Mouse (Mus musculus): Measurements from ENCODE around the gene Chid1. TPM values are rescaled to one million over a fixed set of nuclear protein-coding genes. Genes with fewer than 3 reads are reported as not detected.
"Not testable (repeated sequence)": the region's sequence is repeated elsewhere in the genome, so short reads cannot be mapped to it uniquely, and the experiment has no call there.

Chid1 gene
- polyA plus RNA-seq, 1 experiment from 2014 or later = 25.2 TPM

DNA sequence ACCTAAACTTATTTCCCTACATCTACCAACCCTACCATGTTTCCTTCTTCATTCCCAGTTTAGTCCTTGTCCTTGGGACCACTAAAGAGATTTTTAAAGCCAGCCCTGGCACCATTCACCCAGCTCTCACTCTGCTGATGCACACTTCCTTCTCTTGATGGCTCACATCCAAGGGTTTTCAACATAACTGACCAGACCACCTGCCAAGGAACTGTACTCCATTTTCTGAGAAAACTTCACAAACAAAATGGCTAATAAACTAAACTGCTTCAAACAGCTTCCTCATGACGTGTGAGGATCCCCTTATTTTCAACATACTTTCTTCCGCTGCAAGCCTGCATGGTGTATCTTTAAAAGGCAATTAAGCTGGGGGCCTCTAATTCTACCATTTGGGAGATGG is 86.0 kb downstream of the Chid1 start:
- no peak for ATAC-seq (ENCODE audit: insufficient read depth)
- peaks cover 74% of the 10 kb centered on the region for H3K4me1 ChIP-seq (replicated peaks)
- H3K9ac ChIP-seq = no peak overlapping the region
- H3K36me3 ChIP-seq (replicated peaks) = peaks cover 38% of the 10 kb centered on the region
- no peaks in the 10 kb centered on the region for H3K9me3 ChIP-seq (replicated peaks)
- no peak overlapping the region for H3K4me2 ChIP-seq
- 0 out of 2 replicates have a peak overlapping the region, but pooled peaks have one; percentile 38 for H3K27ac ChIP-seq (replicated peaks)
- H3K27me3 ChIP-seq = no peaks in the 10 kb centered on the region
- 65% methylated on average over 2 of the region's 2 CpGs for WGBS (ENCODE audit: insufficient replicate concordance)
- H3K4me3 ChIP-seq (replicated peaks) = no peak overlapping the region

DNA sequence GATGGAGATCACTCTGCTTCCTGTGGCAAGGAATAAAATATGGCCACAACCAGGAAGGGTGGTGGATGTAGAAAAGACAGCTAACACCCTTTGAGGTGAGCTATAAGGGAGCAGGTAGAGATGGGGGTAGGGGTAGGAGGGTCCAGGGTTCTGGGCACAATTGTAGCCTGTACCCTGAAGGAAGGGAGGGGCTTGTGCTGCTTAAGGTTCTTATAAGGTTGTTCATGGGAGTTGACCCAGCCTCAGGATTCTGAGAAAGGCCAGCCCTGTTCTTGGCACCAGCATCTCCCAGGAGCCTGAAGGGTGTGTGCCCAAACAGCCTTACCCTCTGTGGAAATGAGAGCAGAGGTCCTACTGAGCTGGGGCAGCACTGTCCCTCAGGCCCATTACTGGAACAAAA is 87.7 kb downstream of the Chid1 start:
- Histone ChIP-seq H3K27me3 (no peaks in the 10 kb centered on the region), H3K4me1 (replicated peaks) (peaks cover 78% of the 10 kb centered on the region), H3K9ac (no peak overlapping the region), H3K36me3 (replicated peaks) (peaks cover 41% of the 10 kb centered on the region), H3K4me3 (replicated peaks) (no peak overlapping the region), H3K27ac (replicated peaks) (0 out of 2 replicates have a peak overlapping the region, but pooled peaks have one; percentile 29), H3K4me2 (no peak overlapping the region), H3K9me3 (replicated peaks) (no peaks in the 10 kb centered on the region)
- ATAC-seq (ENCODE audit: insufficient read depth) = no peak

- peak within 1 kb of the TSS; percentile 80 for H3K9ac ChIP-seq
- H3K4me1 ChIP-seq (replicated peaks) = peaks cover 82% of the 10 kb centered on the region
- peak; percentile 86 for ATAC-seq (ENCODE audit: insufficient read depth)
- no peaks in the 10 kb centered on the region for H3K27me3 ChIP-seq
- H3K4me3 ChIP-seq (replicated peaks) = peak within 1 kb of the TSS; percentile 77
- peak within 1 kb of the TSS; percentile 85 for H3K27ac ChIP-seq (replicated peaks)
- peak within 1 kb of the TSS; percentile 80 for H3K4me2 ChIP-seq
- under 1% methylated on average over 63 of the region's 63 CpGs for WGBS (ENCODE audit: insufficient replicate concordance)
- H3K9me3 ChIP-seq (replicated peaks) = no peaks in the 10 kb centered on the region
- peaks cover 42% of the 10 kb centered on the region for H3K36me3 ChIP-seq (replicated peaks)
These were observed 92.3 kb downstream of the Chid1 start, which contains the start of gene Rplp2 for GRCm38 (mm10) chr7:141447110-141447991. Rplp2 (plus strand) TSS chr7:141447370.

DNA sequence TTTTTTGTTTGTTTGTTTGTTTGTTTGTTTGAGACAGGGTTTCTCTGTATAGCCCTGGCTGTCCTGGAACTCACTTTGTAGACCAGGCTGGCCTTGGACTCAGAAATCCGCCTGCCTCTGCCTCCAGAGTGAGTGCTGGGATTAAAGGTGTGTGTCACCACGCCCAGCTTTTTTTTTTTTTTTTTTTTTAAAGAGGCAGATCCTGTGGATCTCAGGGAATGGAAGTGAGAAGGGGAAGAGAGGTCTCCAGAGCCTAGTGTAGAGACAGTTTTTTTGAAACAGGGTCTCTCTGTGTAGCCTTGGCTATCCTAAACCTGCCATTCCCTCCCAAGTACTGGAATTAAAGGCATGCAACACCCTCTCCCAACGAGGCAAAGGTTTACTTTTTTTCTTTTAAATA is 93.3 kb downstream of the Chid1 start:
- H3K4me1 ChIP-seq (replicated peaks) = peaks cover 83% of the 10 kb centered on the region
- 0 out of 2 replicates have a peak overlapping the region, but pooled peaks have one; percentile 80 for H3K9ac ChIP-seq
- H3K27ac ChIP-seq (replicated peaks); H3K9me3 ChIP-seq (replicated peaks); ATAC-seq (ENCODE audit: insufficient read depth); H3K27me3 ChIP-seq: not testable (repeated sequence)
- peaks cover 41% of the 10 kb centered on the region for H3K36me3 ChIP-seq (replicated peaks)
- H3K4me2 ChIP-seq = peak overlapping the region; percentile 80
- WGBS (ENCODE audit: insufficient replicate concordance) = 70% methylated on average over 3 of the region's 3 CpGs
- peak overlapping the region; percentile 77 for H3K4me3 ChIP-seq (replicated peaks)

DNA sequence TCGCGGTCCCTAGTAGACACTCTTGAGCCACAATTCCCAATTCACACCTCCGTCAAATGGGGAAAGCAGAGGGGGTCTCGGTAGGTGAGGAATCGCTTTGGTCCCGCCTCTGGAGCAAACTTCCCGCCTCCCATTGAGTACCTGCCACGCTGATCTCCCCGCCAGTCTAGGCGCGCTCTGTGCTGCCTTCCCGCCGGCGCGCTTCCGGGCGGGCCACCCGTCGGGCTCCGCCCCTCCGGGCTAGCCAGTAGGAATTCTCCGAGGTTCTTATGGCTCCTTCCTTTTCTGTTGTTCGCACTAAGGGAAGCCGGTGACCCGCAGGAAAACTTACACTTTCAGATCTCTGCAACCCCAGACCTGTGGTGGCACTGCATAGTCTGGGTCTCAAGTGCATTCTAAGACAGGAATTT is 95.8 kb downstream of the Chid1 start, which contains the start of gene Pidd1:
Gene Pidd1, minus strand, starts transcription at position 198 of the 410 bp plus-strand sequence.
- ATAC-seq (ENCODE audit: insufficient read depth) = peak; percentile 60
- under 1% methylated on average over 25 of the region's 25 CpGs for WGBS (ENCODE audit: insufficient replicate concordance)
- peaks cover 70% of the 10 kb centered on the region for H3K4me1 ChIP-seq (replicated peaks)

More for the DNA sequence above, 95.8 kb downstream of the Chid1 start, which contains the start of gene Pidd1:
- Histone ChIP-seq H3K9ac (peak within 1 kb of the TSS; percentile 75), H3K4me2 (peak within 1 kb of the TSS; percentile 94), H3K27me3 (no peaks in the 10 kb centered on the region), H3K27ac (replicated peaks) (peak within 1 kb of the TSS; percentile 82), H3K36me3 (replicated peaks) (peaks cover 41% of the 10 kb centered on the region), H3K4me3 (replicated peaks) (peak within 1 kb of the TSS; percentile 68), H3K9me3 (replicated peaks) (no peaks in the 10 kb centered on the region)

Other genes starting within 250 kb of the Chid1 start
- not detected in 2 replicates for gene Drd4, start 247.9 kb downstream of the Chid1 start, polyA plus RNA-seq (2015; fragmentation: Nextera tagmentation; extraction: Ambion mirVana)
- 13.4 and 16.9 TPM in 2 replicates for gene Deaf1, start 212.2 kb downstream of the Chid1 start, polyA plus RNA-seq (2015; fragmentation: Nextera tagmentation; extraction: Ambion mirVana)
- 14.8 and 15.8 TPM in 2 replicates for gene Tmem80, start 212.1 kb downstream of the Chid1 start, polyA plus RNA-seq (2015; fragmentation: Nextera tagmentation; extraction: Ambion mirVana)
- gene Eps8l2, start 201.0 kb downstream of the Chid1 start, polyA plus RNA-seq (2015; fragmentation: Nextera tagmentation; extraction: Ambion mirVana) = 16.6 and 24.3 TPM in 2 replicates
- gene Taldo1, start 147.7 kb downstream of the Chid1 start, polyA plus RNA-seq (2015; fragmentation: Nextera tagmentation; extraction: Ambion mirVana) = 409 and 415 TPM in 2 replicates
- 15.0 and 15.7 TPM in 2 replicates for gene Gatd1, start 125.7 kb downstream of the Chid1 start, polyA plus RNA-seq (2015; fragmentation: Nextera tagmentation; extraction: Ambion mirVana)
- not detected in 2 replicates for gene Cend1, start 110.4 kb downstream of the Chid1 start, polyA plus RNA-seq (2015; fragmentation: Nextera tagmentation; extraction: Ambion mirVana)
- gene Slc25a22, start 102.0 kb downstream of the Chid1 start, polyA plus RNA-seq (2015; fragmentation: Nextera tagmentation; extraction: Ambion mirVana) = 18.7 and 20.5 TPM in 2 replicates
- 10.3 and 10.7 TPM in 2 replicates for gene Pidd1, start 95.8 kb downstream of the Chid1 start, polyA plus RNA-seq (2015; fragmentation: Nextera tagmentation; extraction: Ambion mirVana)
- 591 and 741 TPM in 2 replicates for gene Rplp2, start 92.5 kb downstream of the Chid1 start, polyA plus RNA-seq (2015; fragmentation: Nextera tagmentation; extraction: Ambion mirVana)
- gene Pnpla2, start 84.7 kb downstream of the Chid1 start, polyA plus RNA-seq (2015; fragmentation: Nextera tagmentation; extraction: Ambion mirVana) = 13.9 and 15.3 TPM in 2 replicates
- gene Cracr2b, start 78.8 kb downstream of the Chid1 start, polyA plus RNA-seq (2015; fragmentation: Nextera tagmentation; extraction: Ambion mirVana) = 3.9 and 5.2 TPM in 2 replicates
- 5.0 and 6.3 TPM in 2 replicates for gene Cd151, start 72.5 kb downstream of the Chid1 start, polyA plus RNA-seq (2015; fragmentation: Nextera tagmentation; extraction: Ambion mirVana)
- 41.7 and 43.9 TPM in 2 replicates for gene Polr2l, start 64.7 kb downstream of the Chid1 start, polyA plus RNA-seq (2015; fragmentation: Nextera tagmentation; extraction: Ambion mirVana)
- gene Tspan4, start 64.6 kb downstream of the Chid1 start, polyA plus RNA-seq (2015; fragmentation: Nextera tagmentation; extraction: Ambion mirVana) = 47.7 and 55.0 TPM in 2 replicates
- gene Ap2a2, start 22.3 kb upstream of the Chid1 start, polyA plus RNA-seq (2015; fragmentation: Nextera tagmentation; extraction: Ambion mirVana) = 67.6 and 73.8 TPM in 2 replicates
- gene Muc6, start 115.5 kb upstream of the Chid1 start, polyA plus RNA-seq (2015; fragmentation: Nextera tagmentation; extraction: Ambion mirVana) = 3.1 and 3.3 TPM in 2 replicates
- 0.10 and 0.20 TPM in 2 replicates for gene Muc2, start 150.5 kb upstream of the Chid1 start, polyA plus RNA-seq (2015; fragmentation: Nextera tagmentation; extraction: Ambion mirVana)
- not detected in 2 replicates for gene Muc5ac, start 249.1 kb upstream of the Chid1 start, polyA plus RNA-seq (2015; fragmentation: Nextera tagmentation; extraction: Ambion mirVana)